Mouse (Mus musculus) CH12.LX (cell line): Measurements from ENCODE around the gene Ccdc90b. TPM values are rescaled to one million over a fixed set of nuclear protein-coding genes. Genes with fewer than 3 reads are reported as not detected.

Experiments
- DNase-seq: peaks from one replicate; pipeline ENCODE4 v3.0.0-alpha.2; 2013; ENCODE audit errors: extremely low read depth
- H3K27ac ChIP-seq: 2 replicates; pipeline ENCODE4 v1.5.1; 2012; ENCODE audit warnings: low read depth, mild to moderate bottlenecking, control low read depth, moderate library complexity; ENCODE audit not compliant: insufficient read depth
- H3K27me3 ChIP-seq: replicated peaks from 2 replicates; pipeline ENCODE3; 2012; ENCODE audit warnings: inconsistent platforms
- H3K36me3 ChIP-seq, 2 experiments: replicated peaks in 1 of 2; 2 replicates each; pipeline versions ENCODE3 to v1.6.1; 2012; ENCODE audit warnings: inconsistent platforms in 1 of 2, low read length in 1 of 2, mild to moderate bottlenecking in 1 of 2, mixed read lengths in 1 of 2, moderate library complexity in 1 of 2; ENCODE audit not compliant: control insufficient read depth in 1 of 2, insufficient read depth in 1 of 2
- H3K4me1 ChIP-seq, 2 experiments: 2 replicates each; pipeline ENCODE4 v1.6.1; 2012; ENCODE audit warnings: inconsistent platforms in 1 of 2, moderate library complexity in 1 of 2; ENCODE audit not compliant: insufficient read depth in 2 of 2, control insufficient read depth in 1 of 2
- H3K4me2 ChIP-seq: 2 replicates; pipeline ENCODE4 v1.6.1; 2012; ENCODE audit warnings: low read depth, mild to moderate bottlenecking, control low read depth; ENCODE audit not compliant: poor library complexity, insufficient read depth, severe bottlenecking
- H3K4me3 ChIP-seq, 3 experiments: fragments of 150-350 bp in 1 of 3; sonication (generic) in 1 of 3; replicated peaks in 1 of 3; 2 replicates each; pipeline versions ENCODE3 to v1.5.1; 2011 to 2012; ENCODE audit warnings: low read depth in 2 of 3, low read length in 2 of 3, mild to moderate bottlenecking in 2 of 3, moderate library complexity in 2 of 3, control low read depth in 1 of 3, improper control_type of control experiment in 1 of 3, inconsistent platforms in 1 of 3, mixed read lengths in 1 of 3; ENCODE audit not compliant: poor library complexity in 1 of 3
- H3K79me2 ChIP-seq: replicated peaks from 2 replicates; pipeline ENCODE4 v1.6.1; 2012; ENCODE audit warnings: mild to moderate bottlenecking, moderate library complexity; ENCODE audit not compliant: control insufficient read depth, poor library complexity, insufficient read depth, severe bottlenecking; ENCODE audit errors: extremely low read depth
- H3K9ac ChIP-seq: 2 replicates; pipeline ENCODE4 v1.6.1; 2012; ENCODE audit warnings: low read depth, mild to moderate bottlenecking, control low read depth, moderate library complexity; ENCODE audit not compliant: insufficient read depth
- H3K9me3 ChIP-seq: replicated peaks from 2 replicates; pipeline ENCODE3; 2012; ENCODE audit warnings: low read length, inconsistent platforms, mixed read lengths
- CTCF ChIP-seq, 2 experiments: IDR thresholded peaks in 1 of 2; conservative IDR thresholded peaks in 1 of 2; 2 replicates each; pipeline ENCODE4 v1.5.1; 2011 to 2012; ENCODE audit warnings: low read depth in 2 of 2, low read length in 2 of 2, improper control_type of control experiment in 1 of 2, inconsistent platforms in 1 of 2, mild to moderate bottlenecking in 1 of 2, moderate library complexity in 1 of 2
- IRF4 ChIP-seq: IDR thresholded peaks from 2 replicates; pipeline ENCODE4 v1.6.1; 2014; ENCODE audit warnings: low read depth, mild to moderate bottlenecking, inconsistent platforms, low read length, improper control_type of control experiment
- JUN ChIP-seq: IDR thresholded peaks from 2 replicates; pipeline ENCODE4 v1.6.1; 2011; ENCODE audit warnings: low read depth, mild to moderate bottlenecking, low read length, improper control_type of control experiment, moderate library complexity; ENCODE audit not compliant: insufficient read depth
- KAT2A ChIP-seq: IDR thresholded peaks from 2 replicates; pipeline ENCODE4 v1.6.1; 2012; ENCODE audit warnings: low read length, improper control_type of control experiment, inconsistent platforms; ENCODE audit not compliant: insufficient replicate concordance
- MEF2A ChIP-seq: IDR thresholded peaks from 2 replicates; pipeline ENCODE4 v1.6.1; 2014; ENCODE audit warnings: low read depth, mild to moderate bottlenecking, inconsistent platforms, low read length, improper control_type of control experiment, borderline replicate concordance
- POLR2A ChIP-seq: IDR thresholded peaks from 2 replicates; pipeline ENCODE4 v1.6.1; 2011; ENCODE audit warnings: low read depth, mild to moderate bottlenecking, improper control_type of control experiment, low read length
- RAD21 ChIP-seq: IDR thresholded peaks from 2 replicates; pipeline ENCODE4 v1.6.1; 2011; ENCODE audit warnings: low read depth, mild to moderate bottlenecking, low read length, improper control_type of control experiment, moderate library complexity
- SMC3 ChIP-seq: IDR thresholded peaks from 2 replicates; pipeline ENCODE4 v1.6.1; 2011; ENCODE audit warnings: low read depth, low read length, improper control_type of control experiment
- TBP ChIP-seq: conservative IDR thresholded peaks from 2 replicates; pipeline ENCODE4 v1.6.1; 2011; ENCODE audit warnings: low read depth, low read length, improper control_type of control experiment
- ZC3H11A ChIP-seq: IDR thresholded peaks from 2 replicates; pipeline ENCODE4 v1.6.1; 2012; ENCODE audit warnings: low read depth, mild to moderate bottlenecking, inconsistent platforms, low read length, improper control_type of control experiment
- ZKSCAN1 ChIP-seq: IDR thresholded peaks from 2 replicates; pipeline ENCODE4 v1.6.1; 2012; ENCODE audit warnings: low read depth, inconsistent platforms, low read length, improper control_type of control experiment, borderline replicate concordance
- ZMIZ1 ChIP-seq: IDR thresholded peaks from 2 replicates; pipeline ENCODE4 v1.6.1; 2012; ENCODE audit warnings: low read depth, mild to moderate bottlenecking, inconsistent platforms, low read length, improper control_type of control experiment
- dilution Hi-C: fragments of 300-500 bp; cut with MboI; formaldehyde crosslinking; loops from 2 replicates; pipeline ENCODE4 v1.14.3; 2020; ENCODE audit warnings: low sequenced_read_pairs; ENCODE audit not compliant: extremely low pct_unique_long_range_greater_than_20kb, extremely low pct_ligation_motif_present
- in situ Hi-C: fragments of 300-500 bp; cut with MboI; formaldehyde crosslinking; loops from 3 replicates; pipeline ENCODE4 v1.14.3; 2019; ENCODE audit warnings: low sequenced_read_pairs, low pct_ligation_motif_present, low pct_unique_long_range_greater_than_20kb, mixed read lengths
- polyA plus RNA-seq: library from polyadenylated mRNA; unstranded; fragments of >175 nt; gene quantifications from 2 replicates; pipeline ENCODE4 v1.2.1, GENCODE M21; 2012; ENCODE audit warnings: low read depth; ENCODE audit not compliant: insufficient read length
- total RNA-seq, 2 experiments: library from RNA; depleted of rRNA; stranded (reverse); fragments of 300-350 nt in 1 of 2; fragments of >200 nt in 1 of 2; gene quantifications; 2 replicates each; pipeline ENCODE4 v1.2.3; 2012 to 2014

Gene Ccdc90b
- total and polyA plus RNA-seq, 3 experiments, result 2.0 to 16.5 (median 6.5) TPM

- DNase-seq, result no peak
Measured at GRCm38 (mm10) chr7:92624488-92624887, 63.5 kb downstream of the Ccdc90b start.

DNA sequence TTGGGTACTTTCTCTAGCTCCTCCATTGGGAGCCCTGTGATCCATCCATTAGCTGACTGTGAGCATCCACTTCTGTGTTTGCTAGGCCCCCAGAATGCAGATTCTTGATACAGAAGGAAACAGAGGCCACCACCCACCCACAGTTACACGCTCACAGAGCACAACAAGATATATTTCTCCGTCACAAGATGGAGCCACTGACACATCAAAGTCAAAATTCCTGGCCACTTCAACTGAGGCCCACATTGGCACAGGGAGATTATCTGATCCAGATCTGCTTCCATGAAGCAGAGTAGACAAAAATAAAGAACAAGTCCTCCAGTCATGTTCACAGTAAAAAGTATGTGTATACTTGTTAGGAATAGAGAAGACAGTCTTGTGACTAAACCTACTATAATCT is 69.2 kb downstream of the Ccdc90b start:
- DNase-seq, result peak; percentile 29
- in situ Hi-C loops, result no loop called here
- Histone ChIP-seq H3K4me2 (no peak overlapping the region), H3K27me3 (peaks cover 24% of the 10 kb centered on the region), H3K9ac (no peak overlapping the region), H3K4me1 (no peaks in the 10 kb centered on the region), H3K36me3 (no peaks in the 10 kb centered on the region), H3K79me2 (no peaks in the 10 kb centered on the region), H3K9me3 (no peaks in the 10 kb centered on the region), H3K4me3 (no peak overlapping the region), H3K27ac (no peak overlapping the region)
- dilution Hi-C loops, result no loop called here
- TF ChIP-seq ZMIZ1, result no peak
- TF ChIP-seq CTCF (conservative IDR thresholded peaks at IDR 0.05 in 1 of 2, IDR thresholded peaks at IDR 0.05 in 1 of 2; ENCODE audit: low read depth in 2 of 2, low read length in 2 of 2), result peak in 1 of 2 experiments; percentile 72; a peak in 2 of 4 replicates
- peak; percentile 38 for TF ChIP-seq ZC3H11A
- peak; percentile 75 for TF ChIP-seq RAD21
- peak; percentile 70 for TF ChIP-seq SMC3
- TF ChIP-seq MEF2A, result 0 out of 2 replicates have a peak, but pooled peaks have one; percentile 20
- TF ChIP-seq JUN, result no peak

More at GRCm38 (mm10) chr7:92624488-92624887, 63.5 kb downstream of the Ccdc90b start:
- Histone ChIP-seq H3K27ac (no peak overlapping the region), H3K27me3 (no peaks in the 10 kb centered on the region), H3K4me1 (no peaks in the 10 kb centered on the region), H3K36me3 (no peaks in the 10 kb centered on the region), H3K4me2 (no peak overlapping the region), H3K9ac (no peak overlapping the region)
- dilution Hi-C loops, result no loop called here
- in situ Hi-C loops, result no loop called here
- TF ChIP-seq KAT2A, result no peak
- no peak for TF ChIP-seq TBP
- peak in 1 of 2 experiments; percentile 59; a peak in 3 of 4 replicates for TF ChIP-seq CTCF (conservative IDR thresholded peaks at IDR 0.05 in 1 of 2, IDR thresholded peaks at IDR 0.05 in 1 of 2; ENCODE audit: low read depth in 2 of 2, low read length in 2 of 2)
- no peak for TF ChIP-seq IRF4
- TF ChIP-seq POLR2A, result no peak
- no peak for TF ChIP-seq ZKSCAN1
- peak; percentile 54 for TF ChIP-seq RAD21
- TF ChIP-seq SMC3, result peak; percentile 57
- TF ChIP-seq, all 38 proteins: peak for 3
- Histone ChIP-seq H3K79me2 (no peaks in the 10 kb centered on the region), H3K4me3 (no peak overlapping the region), H3K9me3 (no peaks in the 10 kb centered on the region)

Other genes with a start within 250 kb of the Ccdc90b start
- gene Ankrd42, start 76.0 kb downstream of the Ccdc90b start, total RNA-seq (2012; rRNA removed), result 0.38 and 0.68 TPM in 2 replicates
- gene Ankrd42, start 76.0 kb downstream of the Ccdc90b start, total RNA-seq (2014; rRNA removed), result 0.22 and 0.26 TPM in 2 replicates
- 0.14 and 0.26 TPM in 2 replicates for gene Ankrd42, start 76.0 kb downstream of the Ccdc90b start, polyA plus RNA-seq
- 29.2 and 30.5 TPM in 2 replicates for gene Pcf11, start 108.8 kb downstream of the Ccdc90b start, total RNA-seq (2012; rRNA removed)
- gene Pcf11, start 108.8 kb downstream of the Ccdc90b start, total RNA-seq (2014; rRNA removed), result 30.0 and 32.7 TPM in 2 replicates
- 36.1 and 37.2 TPM in 2 replicates for gene Pcf11, start 108.8 kb downstream of the Ccdc90b start, polyA plus RNA-seq
- gene Rab30, start 180.5 kb downstream of the Ccdc90b start, total RNA-seq (2012; rRNA removed), result 39.1 and 48.5 TPM in 2 replicates
- gene Rab30, start 180.5 kb downstream of the Ccdc90b start, total RNA-seq (2014; rRNA removed), result 99.7 and 105 TPM in 2 replicates
- 66.2 and 68.5 TPM in 2 replicates for gene Rab30, start 180.5 kb downstream of the Ccdc90b start, polyA plus RNA-seq